Mouse (Mus musculus): ENCODE data around the gene Tysnd1. TPM values are rescaled to one million over a fixed set of nuclear protein-coding genes. Genes with fewer than 3 reads are reported as not detected.

The Tysnd1 gene
- 100 to 1,000 TPM in 2 of 4 experiments, 10 to 100 TPM in 2; 58.1 to 133 (median 96.3) TPM for total RNA-seq (2022)

DNA sequence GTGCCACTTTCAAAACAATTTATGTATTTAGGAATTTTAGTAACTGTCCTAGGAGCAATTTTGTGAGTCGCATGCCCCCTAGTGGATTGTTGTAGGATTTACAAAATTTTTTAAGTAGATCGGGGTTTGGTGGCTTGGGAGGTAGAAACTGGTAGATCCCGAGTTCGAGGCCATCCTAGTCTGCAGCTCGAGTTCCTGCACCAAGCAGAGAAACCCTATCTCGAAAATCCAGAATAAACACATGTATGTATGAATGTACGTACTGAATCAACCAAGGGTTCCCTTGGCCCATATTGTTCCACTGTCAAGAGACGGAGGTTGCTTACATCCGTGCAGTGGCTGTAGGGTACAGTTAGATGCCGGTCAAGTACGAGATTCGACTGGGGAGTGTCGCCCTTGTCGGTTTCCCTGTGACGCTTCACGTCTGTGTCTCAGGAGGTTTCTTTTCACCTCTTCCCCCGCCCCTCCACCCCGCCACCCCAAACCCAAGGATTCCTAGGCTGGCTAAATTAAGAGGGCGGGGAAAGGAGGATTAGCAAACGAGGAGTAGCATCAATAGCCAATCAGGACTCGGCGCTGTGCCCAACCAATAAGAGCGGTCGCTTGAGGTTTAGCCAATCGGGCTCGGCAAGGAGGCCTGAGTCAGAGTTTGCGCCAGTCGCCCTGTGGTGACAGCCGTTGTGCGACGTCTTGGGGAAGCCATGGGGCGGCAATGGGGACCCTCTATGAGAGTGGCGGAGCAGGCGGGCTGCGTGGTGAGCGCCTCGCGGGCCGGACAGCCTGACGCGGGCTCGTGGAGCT lies at the start of gene Tysnd1:
Gene Tysnd1, plus strand, starts transcription at position 645 of the 801 bp plus-strand sequence.
- peak; percentile 96 for DNase-seq

DNA sequence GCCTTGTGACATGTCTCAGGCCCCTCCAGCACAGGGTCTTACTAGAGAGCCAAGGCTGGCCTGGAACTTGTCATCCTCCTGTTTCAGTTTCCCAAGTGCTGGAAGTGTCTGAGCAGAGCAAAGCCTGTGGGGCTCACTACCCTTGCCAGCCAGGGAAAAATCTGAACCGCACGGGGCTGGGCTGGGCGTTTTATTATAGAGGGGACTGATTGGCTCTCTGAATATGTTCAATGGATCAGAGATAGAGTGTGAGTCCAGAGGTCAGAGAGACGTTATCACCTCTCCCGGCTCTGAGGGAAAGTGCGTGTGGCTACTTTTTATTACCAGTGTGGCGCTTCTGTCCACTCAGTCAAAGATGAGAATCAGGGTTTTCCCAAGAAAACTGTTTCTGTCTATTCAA lies 48.8 kb upstream of the Tysnd1 start:
- DNase-seq = no peak

DNA sequence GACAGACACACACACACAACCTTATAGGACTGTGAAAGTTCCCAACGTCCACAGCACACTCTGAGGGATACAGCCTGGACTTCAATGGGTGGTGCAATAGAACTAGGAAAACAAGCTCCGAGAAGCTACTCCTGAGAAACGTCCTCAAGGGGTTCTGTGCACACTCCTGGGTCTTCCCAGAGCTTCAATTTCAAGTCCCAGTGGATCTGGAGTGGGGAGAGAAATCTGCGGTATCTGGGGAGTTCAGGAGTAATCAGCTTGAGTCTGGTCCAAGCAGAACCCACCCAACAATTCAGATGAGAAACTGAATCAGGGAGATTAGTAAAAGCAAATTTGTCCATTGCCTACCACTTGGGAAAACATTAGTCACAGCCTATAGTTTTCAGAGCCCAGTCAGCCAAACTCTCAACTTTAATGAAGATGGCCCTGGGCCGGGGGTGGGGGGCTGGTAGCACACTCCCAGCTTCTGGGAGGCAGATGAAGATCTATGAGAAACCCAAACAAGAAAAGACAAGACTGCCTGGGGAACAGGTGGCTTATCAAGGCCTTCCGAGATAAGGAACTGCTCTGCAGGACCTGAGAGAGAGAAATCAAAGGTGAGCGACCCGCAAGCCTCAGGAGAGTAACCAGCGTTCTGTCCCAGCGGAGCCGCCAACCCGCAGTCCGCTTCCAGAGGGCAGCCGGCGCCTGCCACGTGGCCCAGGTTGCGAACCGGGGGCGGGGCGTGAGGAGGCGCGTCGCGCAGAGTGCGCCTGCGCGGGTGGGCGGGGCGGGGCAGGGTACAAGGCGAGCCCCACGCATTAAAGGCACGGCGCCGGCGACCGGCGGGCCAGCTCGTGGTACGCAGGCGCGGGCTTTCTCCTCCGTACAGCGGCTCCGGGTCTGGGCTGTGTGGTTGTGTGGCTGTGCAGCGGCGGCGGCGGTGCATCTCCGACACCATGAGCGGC lies 47.3 kb upstream of the Tysnd1 start, which contains the start of gene Ppa1:
Gene Ppa1, plus strand, starts transcription at position 763 of the 947 bp plus-strand sequence.
- peak; percentile 75 for DNase-seq

DNA sequence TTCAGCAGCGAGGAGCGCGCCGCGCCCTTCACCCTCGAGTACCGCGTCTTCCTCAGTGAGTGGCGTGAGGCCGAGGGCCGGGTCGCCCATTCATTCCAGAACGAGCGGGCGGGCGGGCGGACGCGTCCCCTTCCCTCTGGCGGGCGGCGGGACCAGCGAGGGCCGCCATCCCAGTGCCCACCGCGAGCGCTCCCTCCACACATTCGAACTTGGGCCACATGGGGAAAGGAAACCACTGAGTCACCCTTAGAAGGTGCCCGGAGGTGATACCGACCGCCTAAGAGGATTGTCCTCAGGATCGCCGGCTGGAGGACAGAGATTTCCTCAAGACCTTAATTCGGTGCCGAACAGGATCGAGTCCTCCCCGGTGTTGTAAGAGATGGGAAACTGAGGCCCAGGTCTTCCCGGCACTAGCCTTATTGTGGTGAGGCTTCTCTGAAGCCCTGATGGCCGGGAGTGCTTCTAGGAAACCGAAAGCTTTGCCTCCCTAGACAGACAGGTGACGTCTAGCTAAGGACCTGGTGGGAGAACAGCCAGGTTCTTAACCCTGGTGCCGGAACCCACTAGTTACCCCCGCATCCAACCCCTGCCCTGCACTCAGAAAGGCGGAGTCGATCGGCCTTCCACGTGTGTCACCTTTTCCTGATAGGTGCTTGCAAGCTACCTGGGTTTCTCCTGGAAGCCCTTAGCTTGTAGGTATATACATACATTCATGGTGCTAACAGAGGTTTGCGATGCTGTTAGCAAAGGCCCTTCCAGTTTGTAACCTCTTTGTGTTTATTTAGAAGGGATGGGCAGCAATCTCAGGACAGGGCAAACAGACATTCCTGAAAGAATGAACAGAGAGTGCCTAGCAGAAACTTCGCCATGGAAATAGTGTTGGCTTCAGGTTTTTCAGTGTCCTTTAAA lies 46.3 kb upstream of the Tysnd1 start:
- no peak for DNase-seq

DNA sequence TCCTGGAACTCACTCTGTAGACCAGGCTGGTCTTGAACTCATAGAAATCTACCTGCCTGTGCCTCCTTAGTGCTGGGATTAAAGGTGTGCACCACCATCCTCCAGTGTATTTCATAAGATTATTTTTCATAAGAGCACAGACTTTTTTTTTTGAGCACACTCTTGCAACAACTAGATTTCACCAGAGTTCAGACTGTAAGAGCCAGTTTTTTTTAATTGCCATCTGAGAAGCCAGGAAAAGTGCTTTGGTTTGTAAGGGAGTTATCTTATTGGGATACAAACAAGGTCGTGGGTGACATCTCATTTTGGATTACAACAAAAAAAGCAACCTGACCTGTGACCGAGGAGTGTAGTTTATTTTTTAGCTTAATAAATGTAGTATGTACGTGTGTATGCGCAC lies 41.2 kb upstream of the Tysnd1 start:
- DNase-seq = no peak

DNA sequence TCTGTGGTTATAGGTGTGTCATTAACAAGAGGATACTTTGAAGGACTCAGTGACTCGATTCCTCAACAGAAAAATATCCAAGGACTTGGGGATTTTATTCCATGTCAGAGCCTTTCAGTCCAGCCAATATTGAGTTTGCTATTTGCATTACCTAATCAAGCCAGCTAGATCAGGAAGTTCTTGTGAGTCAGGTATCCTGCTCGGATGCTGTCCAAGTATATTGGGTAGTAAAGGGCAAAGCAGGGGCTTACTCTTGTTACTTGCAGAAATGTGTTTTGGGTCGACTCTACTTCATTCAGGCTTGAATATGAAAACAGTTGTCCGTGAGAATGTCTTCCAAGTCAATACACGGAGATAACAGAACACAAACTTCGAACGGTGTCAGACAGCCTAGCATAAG lies 40.6 kb upstream of the Tysnd1 start:
- no peak for DNase-seq

DNA sequence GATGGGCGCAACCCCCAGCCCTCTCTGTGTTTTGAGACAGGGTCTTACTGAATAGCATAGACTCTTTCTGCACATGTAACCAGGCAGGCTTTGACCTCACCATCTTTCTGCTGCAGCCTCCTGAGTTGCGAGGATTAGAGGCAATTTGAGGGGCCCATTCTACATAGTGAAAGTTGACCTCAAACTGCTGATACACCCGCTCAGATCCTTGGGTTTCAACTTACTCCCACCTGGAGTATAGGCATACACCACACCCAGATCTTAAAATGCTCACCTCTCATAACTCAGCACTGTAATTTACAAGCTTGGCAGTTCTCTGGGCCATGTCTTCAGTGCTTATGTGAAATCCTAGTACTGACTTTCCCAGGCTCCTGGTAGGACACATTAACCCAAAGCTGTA lies 40.1 kb upstream of the Tysnd1 start:
- DNase-seq = no peak

DNA sequence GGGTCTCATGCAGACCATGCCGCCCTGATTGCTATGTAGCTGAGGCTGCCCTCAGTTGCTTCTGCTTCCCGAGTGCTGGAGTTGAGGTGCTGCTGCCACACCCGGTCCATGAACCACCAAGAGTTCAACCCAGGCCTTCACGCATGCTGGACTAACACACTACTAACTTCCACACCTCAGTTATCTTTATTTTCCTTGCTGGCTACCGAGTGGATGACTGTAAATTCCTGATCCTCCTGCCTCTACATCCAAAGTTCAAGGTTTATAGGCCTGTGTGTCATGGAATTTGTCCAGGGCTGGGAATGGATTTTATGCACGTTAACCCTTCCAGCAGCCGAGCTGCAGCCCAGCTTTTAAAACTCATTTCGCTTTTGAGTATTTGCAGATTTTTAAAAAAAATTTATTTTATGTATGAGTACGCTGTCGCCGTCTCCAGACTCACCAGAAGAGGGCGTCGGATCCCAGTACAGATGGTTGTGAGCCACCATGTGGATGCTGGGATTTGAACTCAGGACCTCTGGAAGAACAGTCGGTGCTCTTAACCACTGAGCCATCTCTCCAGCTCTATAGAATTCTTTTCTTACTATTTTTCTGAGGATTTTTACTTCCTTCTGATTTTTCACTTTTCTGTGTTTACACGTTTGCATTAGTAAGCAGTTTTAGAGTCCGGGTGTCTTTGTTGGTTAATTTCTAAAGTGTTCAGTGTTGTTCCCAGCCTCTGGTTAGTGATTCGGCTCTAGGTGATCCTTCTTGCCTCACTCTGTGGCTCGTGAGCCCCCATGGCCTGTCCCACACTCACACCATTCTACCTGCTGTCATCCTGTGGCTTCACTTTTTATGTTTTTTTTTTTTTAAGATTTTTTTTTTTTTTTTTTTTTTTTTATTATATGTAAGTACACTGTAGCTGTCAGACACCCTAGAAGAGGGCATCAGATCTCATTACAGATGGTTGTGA lies 38.1 kb upstream of the Tysnd1 start:
- DNase-seq = no peak

DNA sequence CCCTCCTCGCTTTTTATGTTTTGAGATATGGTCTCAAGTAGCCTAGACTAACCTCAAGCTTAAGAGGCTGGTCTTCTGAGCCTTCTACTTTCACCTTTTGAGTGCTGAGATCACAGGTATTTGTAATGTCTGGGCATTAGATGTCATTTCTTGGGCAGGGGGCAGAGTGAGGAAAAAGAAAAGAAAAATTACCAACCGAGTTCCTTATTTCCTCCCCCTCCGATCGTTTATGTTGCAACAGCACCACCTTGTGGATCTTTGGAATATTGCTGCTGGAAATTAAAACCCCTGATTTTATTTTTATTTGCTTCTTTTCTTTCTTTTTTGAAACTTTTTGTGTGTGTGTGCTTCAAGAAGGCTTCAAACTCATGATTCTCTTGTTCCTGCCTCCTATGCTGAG lies 37.3 kb upstream of the Tysnd1 start:
- no peak for DNase-seq

DNA sequence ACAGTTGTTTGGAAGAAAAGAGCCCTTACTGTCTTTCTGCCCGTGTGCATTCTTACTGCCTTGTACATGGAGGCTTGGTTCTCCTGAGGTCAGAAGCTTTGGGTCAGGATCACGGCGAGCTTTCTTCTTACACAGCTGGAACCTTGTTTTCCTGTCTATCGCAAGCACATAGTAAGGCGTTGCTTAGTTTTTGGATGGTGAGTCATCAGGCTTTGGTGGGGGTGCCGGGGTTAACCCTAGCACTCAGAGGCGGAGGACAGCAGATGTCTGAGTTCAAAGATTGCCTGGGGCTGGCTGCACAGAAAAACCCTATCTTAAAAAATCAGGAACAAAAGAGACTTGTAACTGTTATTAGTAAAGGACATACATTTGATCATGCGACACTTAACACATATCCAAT lies 33.4 kb upstream of the Tysnd1 start:
- DNase-seq = no peak

DNA sequence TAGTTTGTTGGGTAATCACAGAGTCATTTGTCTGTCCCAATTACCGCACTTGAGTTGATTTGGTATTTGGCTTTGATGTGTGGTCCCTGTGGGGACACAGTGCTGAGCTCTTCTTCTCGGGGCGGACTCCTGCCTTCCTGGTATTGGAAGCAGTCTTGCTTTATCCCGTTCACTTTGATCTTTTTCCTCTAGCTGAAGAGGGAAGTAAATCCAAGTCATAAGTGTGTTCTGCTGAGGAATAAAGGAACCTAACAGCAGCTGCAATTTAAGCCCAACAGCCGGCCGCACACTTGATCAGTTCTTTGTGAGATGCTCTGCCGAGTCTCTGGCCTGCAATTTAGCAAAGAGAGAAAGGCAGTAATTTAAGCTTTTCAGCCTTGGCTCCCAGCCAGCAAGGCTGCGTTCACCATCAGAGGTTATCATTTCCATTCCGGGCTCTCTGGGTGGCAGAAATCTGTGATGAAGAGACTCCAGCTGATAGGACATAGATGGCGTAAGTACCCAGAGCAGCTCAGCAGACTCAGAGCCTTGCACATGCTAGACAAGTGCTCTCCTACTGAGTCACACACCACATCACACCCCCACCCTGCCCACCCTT lies 32.8 kb upstream of the Tysnd1 start:
- no peak for DNase-seq

DNA sequence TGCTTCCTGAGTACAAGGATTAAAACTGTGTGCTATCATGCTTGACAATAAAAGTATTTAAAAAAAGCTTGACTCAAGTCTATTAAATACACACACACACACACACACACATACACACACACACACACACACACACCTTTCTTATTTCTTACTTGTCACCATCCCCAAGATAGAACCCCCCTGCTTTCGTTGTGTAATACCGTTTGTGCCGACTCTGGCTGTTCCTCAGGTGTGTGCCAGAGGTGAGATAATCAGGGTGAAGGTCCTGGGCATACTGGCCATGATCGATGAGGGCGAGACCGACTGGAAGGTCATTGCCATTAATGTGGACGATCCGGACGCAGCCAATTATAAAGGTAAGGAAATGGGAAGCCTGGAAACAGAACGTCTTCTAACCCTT lies 30.2 kb upstream of the Tysnd1 start:
- DNase-seq = no peak

DNA sequence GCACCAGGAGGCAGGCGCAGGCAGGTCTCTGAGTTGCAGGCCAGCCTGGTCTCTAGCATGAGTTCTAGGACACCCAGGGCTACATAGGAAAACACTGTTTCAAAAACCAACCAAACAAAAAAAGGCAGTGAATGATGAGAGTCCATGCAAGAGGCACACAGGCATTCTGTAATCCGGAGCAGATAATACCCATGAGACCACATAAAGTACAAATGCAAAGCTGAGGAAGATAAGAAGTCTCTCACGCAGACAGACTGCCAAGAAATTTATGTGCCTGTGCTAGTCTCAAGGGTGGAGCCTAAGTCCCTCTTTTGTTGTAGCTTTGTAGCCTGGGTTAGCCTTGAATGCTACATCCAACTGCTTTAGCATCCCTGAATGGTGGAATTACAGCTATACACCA lies 29.7 kb upstream of the Tysnd1 start:
- no peak for DNase-seq

DNA sequence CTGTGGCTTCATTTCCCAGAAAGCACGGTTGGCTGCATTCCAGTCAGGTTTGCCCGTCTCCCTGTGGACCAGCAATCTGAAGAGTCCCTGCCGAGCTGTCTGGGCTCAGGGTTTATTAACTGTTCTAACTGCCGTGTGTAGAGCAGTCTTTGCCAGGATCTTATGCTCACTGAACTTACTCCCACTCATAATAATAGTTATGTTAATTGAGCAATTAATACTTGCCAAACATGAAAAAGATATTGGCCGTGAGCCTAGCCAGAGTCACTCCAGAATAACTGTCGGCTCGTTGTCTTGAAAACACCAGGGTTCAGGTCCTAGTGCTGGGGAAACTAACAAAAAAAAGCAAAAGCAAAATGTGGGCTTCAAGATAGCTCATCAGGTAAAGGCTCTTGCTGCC lies 26.0 kb upstream of the Tysnd1 start:
- no peak for DNase-seq

DNA sequence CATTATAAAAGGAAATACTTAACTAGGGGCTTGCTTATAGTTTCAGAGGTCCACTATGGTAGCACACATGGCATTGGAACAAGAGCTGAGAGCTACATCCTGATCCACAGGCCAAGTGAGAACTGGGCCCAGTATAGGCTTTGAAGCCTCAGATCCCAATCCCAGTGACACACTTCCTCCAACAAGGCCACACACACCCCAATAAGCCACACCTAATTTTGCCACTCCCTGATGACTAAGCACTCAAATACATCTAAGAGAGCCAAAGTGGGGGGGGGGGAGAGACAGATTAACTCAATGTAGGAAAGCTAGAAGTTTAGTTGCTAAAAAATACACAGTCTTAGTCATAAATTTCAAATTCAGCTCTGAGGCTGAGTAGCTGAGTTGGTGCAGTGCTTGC lies 25.4 kb upstream of the Tysnd1 start:
- DNase-seq = no peak

DNA sequence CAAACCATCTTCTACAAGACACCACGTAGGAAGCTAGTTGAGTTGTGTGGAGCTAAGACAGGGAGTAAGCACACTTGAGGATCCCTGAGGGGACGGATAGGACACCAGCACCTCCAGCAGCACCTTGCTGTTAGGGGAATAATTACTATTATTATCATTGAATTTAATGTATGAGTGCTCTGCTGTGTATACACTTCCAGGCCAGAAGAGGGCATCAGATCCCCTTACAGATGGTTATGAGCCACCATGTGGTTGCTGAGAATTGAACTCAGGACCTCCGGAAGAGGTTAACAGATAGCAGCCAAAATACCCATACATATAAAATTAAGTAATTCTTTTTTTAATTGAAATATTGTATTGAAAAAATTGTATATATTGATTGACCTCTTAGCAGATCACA lies 24.6 kb upstream of the Tysnd1 start:
- DNase-seq = no peak

DNA sequence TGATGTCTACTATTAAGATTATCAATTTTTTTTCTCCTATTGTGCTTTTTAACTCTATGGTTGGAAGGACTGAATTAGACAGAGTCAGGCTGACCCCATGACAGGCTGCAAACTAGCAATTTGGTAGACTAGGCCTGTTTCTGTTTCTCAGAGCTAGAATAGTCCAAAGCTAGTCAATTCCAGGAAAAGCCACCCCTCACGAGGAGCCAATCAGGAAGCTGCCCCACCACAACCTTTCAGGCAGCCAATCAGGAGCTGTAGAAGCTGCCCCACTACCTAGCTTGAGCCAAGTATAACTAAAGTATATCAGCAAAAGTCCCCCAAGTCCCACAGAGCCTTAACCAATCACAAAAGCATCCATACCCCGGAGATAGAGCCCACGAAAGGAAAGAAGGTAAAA lies 19.4 kb upstream of the Tysnd1 start:
- DNase-seq = no peak

DNA sequence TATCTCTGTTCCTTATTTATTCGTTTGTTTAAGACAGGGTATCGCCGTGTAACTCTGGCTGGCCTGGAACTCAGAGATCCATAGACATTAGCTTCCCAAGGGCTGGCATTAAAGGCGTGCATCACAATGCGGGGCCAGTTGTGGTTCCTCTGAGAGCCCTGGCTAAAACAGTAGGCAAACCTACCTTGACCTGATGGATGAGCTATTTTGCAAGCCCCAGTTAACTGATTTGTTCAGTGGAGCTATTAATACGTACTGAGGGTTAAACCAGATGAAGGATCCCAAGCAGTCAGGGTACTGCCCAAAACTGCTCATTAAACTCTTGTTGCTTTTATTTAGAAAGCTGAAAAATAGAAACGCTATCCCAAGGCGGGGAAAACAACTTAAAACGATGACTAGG lies 15.8 kb upstream of the Tysnd1 start:
- no peak for DNase-seq

DNA sequence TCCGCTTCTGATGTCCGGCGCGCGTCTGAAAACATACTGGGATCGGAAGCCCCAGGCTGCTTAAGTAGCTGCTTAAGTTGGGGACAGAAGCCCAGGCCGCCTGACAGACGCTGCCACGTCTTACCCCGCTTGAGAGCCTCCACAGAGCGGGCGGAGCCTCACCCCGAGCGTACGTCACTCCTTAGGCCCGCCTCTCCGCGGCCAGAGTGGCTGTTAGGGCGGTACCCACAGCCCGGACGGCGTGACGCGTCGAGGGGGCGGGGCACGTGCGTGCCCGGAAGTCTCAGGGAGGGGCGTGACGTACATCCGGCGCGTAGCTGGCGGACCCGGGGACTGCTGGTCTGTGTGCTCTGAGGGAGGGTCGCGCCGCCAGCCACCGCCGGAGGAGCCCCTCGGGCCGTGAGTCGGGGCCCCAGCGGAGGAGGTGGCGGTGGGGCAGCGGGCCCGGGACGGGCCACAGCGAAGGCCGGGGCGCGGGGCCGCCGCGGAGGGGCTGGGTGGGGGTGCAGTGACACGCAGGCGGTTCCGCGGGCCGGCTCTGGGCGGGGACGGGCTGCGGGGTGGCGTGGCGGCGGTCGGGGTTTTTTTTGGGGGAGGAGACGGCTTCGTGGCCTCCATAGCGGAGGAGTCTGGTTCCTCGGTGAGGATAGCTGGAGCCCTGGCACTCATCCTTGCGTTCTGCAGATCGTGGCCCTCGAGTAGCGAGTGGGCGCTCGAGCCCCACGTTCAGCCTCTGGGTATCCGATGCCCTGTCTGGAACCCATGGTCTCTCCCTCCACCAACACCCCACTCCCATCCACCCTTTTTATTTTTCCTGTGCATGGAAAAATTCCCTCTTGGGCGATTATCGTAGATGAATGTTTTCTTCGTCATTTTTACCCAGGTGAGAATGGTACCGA lies 15.1 kb upstream of the Tysnd1 start, which contains the start of gene Sar1a:
Gene Sar1a, plus strand, starts transcription at position 285 of the 899 bp plus-strand sequence.
- DNase-seq = peak; percentile 98

DNA sequence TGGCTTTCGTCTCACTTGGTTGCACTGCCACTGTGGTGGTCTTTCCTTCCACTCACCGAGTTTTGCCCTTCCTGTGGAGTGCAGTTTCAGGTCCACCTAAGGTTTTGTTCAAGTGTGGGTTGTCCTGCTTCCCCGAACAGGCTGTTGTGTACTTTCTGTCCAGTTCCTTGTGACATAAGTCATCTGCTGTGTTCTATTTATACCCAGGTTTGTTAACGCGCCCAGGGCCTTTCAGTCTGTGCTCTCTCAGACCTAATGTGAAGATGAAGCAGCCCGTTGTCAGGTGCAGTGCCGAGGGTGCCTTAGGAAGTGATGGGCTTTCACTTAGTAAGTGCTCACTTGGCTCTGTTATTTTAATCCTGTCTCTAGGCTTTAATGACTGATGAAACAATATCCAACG lies 5.9 kb upstream of the Tysnd1 start:
- no peak for DNase-seq
